Mouse (Mus musculus) cerebellum, adult (tissue): Measurements from ENCODE around the gene Prf1.
A peak's percentile ranks its signal among the peaks of the same experiment; 100 is the strongest.

ENCODE experiments used
- ATAC-seq: cut with Nextera tagmentation; 2 replicates; pipeline ENCODE4 v1.9.2; 2017; ENCODE audit warnings: mild to moderate bottlenecking, moderate library complexity, mixed read lengths; ENCODE audit not compliant: insufficient number of reproducible peaks, low FRiP score, low TSS enrichment

Gene Prf1

GRCm38 (mm10) chr10:61285271-61285670 is 12.4 kb upstream of the Prf1 start:
- peak; percentile 70 for ATAC-seq

- no peak for ATAC-seq
Observed at GRCm38 (mm10) chr10:61286246-61286645, 11.4 kb upstream of the Prf1 start.

- no peak for ATAC-seq
Observed at GRCm38 (mm10) chr10:61290016-61290415, 7.6 kb upstream of the Prf1 start.

- no peak for ATAC-seq
Observed at GRCm38 (mm10) chr10:61290479-61290878, 7.2 kb upstream of the Prf1 start.

GRCm38 (mm10) chr10:61294242-61294641 is 3.4 kb upstream of the Prf1 start:
- no peak for ATAC-seq

- no peak for ATAC-seq
Observed at GRCm38 (mm10) chr10:61296713-61297445, 754 bp upstream of the Prf1 start.

GRCm38 (mm10) chr10:61300996-61301395 is 3.4 kb downstream of the Prf1 start:
- no peak for ATAC-seq

GRCm38 (mm10) chr10:61304046-61304445 is 6.4 kb downstream of the Prf1 start:
- no peak for ATAC-seq

GRCm38 (mm10) chr10:61305928-61306590 is 8.4 kb downstream of the Prf1 start:
- no peak for ATAC-seq

GRCm38 (mm10) chr10:61308706-61309320 is 11.2 kb downstream of the Prf1 start:
- ATAC-seq, result no peak

GRCm38 (mm10) chr10:61312159-61312558 is 14.5 kb downstream of the Prf1 start:
- ATAC-seq, result no peak

- ATAC-seq, result no peak
Observed at GRCm38 (mm10) chr10:61312754-61313153, 15.1 kb downstream of the Prf1 start.

GRCm38 (mm10) chr10:61313750-61314149 is 16.1 kb downstream of the Prf1 start:
- ATAC-seq, result no peak

- ATAC-seq, result no peak
Observed at GRCm38 (mm10) chr10:61315324-61315880, 17.8 kb downstream of the Prf1 start.

GRCm38 (mm10) chr10:61318527-61318926 is 20.9 kb downstream of the Prf1 start:
- ATAC-seq, result no peak

GRCm38 (mm10) chr10:61324717-61325116 is 27.1 kb downstream of the Prf1 start:
- ATAC-seq, result no peak

- ATAC-seq, result no peak
Observed at GRCm38 (mm10) chr10:61325782-61326328, 28.2 kb downstream of the Prf1 start.

- ATAC-seq, result no peak
Observed at GRCm38 (mm10) chr10:61327545-61327944, 29.9 kb downstream of the Prf1 start.

- ATAC-seq, result no peak
Observed at GRCm38 (mm10) chr10:61328927-61329326, 31.3 kb downstream of the Prf1 start.

GRCm38 (mm10) chr10:61331046-61331445 is 33.4 kb downstream of the Prf1 start:
- peak; percentile 84 for ATAC-seq

GRCm38 (mm10) chr10:61334545-61334944 is 36.9 kb downstream of the Prf1 start:
- ATAC-seq, result no peak
